Mouse (Mus musculus) testis, postnatal 10 days (tissue): ENCODE data around the gene Ccdc110.

ENCODE experiments used
- DNase-seq: peaks from one replicate; pipeline ENCODE4 v3.0.0; 2021; ENCODE audit warnings: low spot score

Ccdc110 gene

GRCm38 (mm10) chr8:45975837-45976468, 41.5 kb downstream of the Ccdc110 start:
- no peak for DNase-seq

GRCm38 (mm10) chr8:45986665-45987064, 52.2 kb downstream of the Ccdc110 start:
- no peak for DNase-seq

GRCm38 (mm10) chr8:45988189-45988588, 53.8 kb downstream of the Ccdc110 start:
- no peak for DNase-seq

- DNase-seq: no peak
Measured at GRCm38 (mm10) chr8:45990631-45991310, 56.4 kb downstream of the Ccdc110 start.
